Mouse (Mus musculus): Measurements from ENCODE around the gene Gm16429. TPM values are rescaled to one million over a fixed set of nuclear protein-coding genes. Genes with fewer than 3 reads are reported as not detected.
"Not testable (repeated sequence)": the region's sequence is repeated elsewhere in the genome, so short reads cannot be mapped to it uniquely, and the experiment has no call there.

The Gm16429 gene
- not detected in 2 replicates for polyA plus RNA-seq (2015; fragmentation: Nextera tagmentation; extraction: Ambion mirVana)

GRCm38 (mm10) chr5:93928952-93929351 lies at the start of gene Gm16429:
Gene Gm16429, minus strand, starts transcription at chr5:93929052.
- not testable (repeated sequence) for H3K27ac ChIP-seq (ENCODE audit: low read length); H3K9me3 ChIP-seq (ENCODE audit: low read length); DNase-seq (ENCODE audit: low spot score); H3K4me2 ChIP-seq (replicated peaks; ENCODE audit: low read depth, low read length); H3K36me3 ChIP-seq (ENCODE audit: insufficient read depth, low read length); ATAC-seq; H3K4me1 ChIP-seq (ENCODE audit: insufficient read depth, low read depth, low read length); H3K9ac ChIP-seq (replicated peaks; ENCODE audit: low read depth); H3K27me3 ChIP-seq (replicated peaks; ENCODE audit: insufficient read depth, low read length); H3K4me3 ChIP-seq (ENCODE audit: low read depth, low read length)
- WGBS, result no CpG with 5 or more reads among the region's 1 CpGs

Other genes starting within 250 kb of the Gm16429 start
- gene Gm7792, start 85.3 kb downstream of the Gm16429 start, polyA plus RNA-seq (2015; fragmentation: Nextera tagmentation; extraction: Ambion mirVana), result not detected in 2 replicates
- gene BC061212, start 141.5 kb upstream of the Gm16429 start, polyA plus RNA-seq (2015; fragmentation: Nextera tagmentation; extraction: Ambion mirVana), result not detected in 2 replicates
- not detected in 2 replicates for gene Gm6351, start 147.3 kb upstream of the Gm16429 start, polyA plus RNA-seq (2015; fragmentation: Nextera tagmentation; extraction: Ambion mirVana)